Mouse (Mus musculus) brain, embryonic 14.5 days (tissue): ENCODE results near the gene Idh1. TPM values are rescaled to one million over a fixed set of nuclear protein-coding genes. Genes with fewer than 3 reads are reported as not detected.

Experiments used
- DNase-seq: peaks from one replicate; pipeline ENCODE4 v3.0.0-alpha.2; 2011; ENCODE audit warnings: low read depth
- CTCF ChIP-seq: fragments of 200-500 bp; IDR thresholded peaks from 2 replicates; pipeline ENCODE4 v1.5.1; 2012; ENCODE audit warnings: inconsistent platforms, mild to moderate bottlenecking, moderate library complexity, borderline replicate concordance; ENCODE audit not compliant: insufficient read depth, insufficient read length; ENCODE audit errors: extremely low read depth
- POLR2A ChIP-seq: fragments of 200-500 bp; IDR thresholded peaks from 2 replicates; pipeline ENCODE4 v1.6.1; 2012; ENCODE audit warnings: mild to moderate bottlenecking, inconsistent platforms, borderline replicate concordance; ENCODE audit not compliant: poor library complexity, insufficient read depth, insufficient read length, severe bottlenecking; ENCODE audit errors: extremely low read depth
- polyA plus RNA-seq: library from polyadenylated mRNA; depleted of rRNA; stranded (reverse); fragments of >200 nt; gene quantifications from 2 replicates; pipeline ENCODE4 v1.2.3, GENCODE M21; 2012

The Idh1 gene
- polyA plus RNA-seq, 1 experiment = 238 TPM

- no peak for DNase-seq
- TF ChIP-seq POLR2A = no peak
- TF ChIP-seq CTCF = no peak
Observed at GRCm38 (mm10) chr1:65132833-65133232, 53.5 kb downstream of the Idh1 start.

- no peak for DNase-seq
- TF ChIP-seq CTCF = no peak
- TF ChIP-seq POLR2A = no peak
Observed at GRCm38 (mm10) chr1:65131671-65132070, 54.6 kb downstream of the Idh1 start.

DNA sequence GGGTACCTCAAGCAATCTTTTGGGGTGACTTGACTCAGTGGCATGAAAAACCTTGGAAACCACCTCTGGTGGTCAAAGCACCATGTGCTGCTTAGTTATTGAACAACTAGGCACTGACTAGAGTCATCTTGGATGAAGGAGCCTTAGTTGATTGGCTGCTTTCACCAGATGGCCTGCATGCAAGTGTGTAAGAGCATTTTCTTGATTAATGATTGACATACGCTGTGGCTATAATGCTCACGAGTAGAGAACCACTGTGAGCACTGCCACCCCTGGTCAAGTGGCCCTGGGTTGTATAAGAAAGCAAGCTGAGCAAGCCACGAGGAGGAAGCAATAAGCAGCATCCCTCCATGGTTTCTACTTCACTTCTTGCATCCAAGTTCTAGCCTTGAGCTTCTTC, 56.1 kb downstream of the Idh1 start:
- no peak for DNase-seq
- no peak for TF ChIP-seq POLR2A
- TF ChIP-seq CTCF = no peak

DNA sequence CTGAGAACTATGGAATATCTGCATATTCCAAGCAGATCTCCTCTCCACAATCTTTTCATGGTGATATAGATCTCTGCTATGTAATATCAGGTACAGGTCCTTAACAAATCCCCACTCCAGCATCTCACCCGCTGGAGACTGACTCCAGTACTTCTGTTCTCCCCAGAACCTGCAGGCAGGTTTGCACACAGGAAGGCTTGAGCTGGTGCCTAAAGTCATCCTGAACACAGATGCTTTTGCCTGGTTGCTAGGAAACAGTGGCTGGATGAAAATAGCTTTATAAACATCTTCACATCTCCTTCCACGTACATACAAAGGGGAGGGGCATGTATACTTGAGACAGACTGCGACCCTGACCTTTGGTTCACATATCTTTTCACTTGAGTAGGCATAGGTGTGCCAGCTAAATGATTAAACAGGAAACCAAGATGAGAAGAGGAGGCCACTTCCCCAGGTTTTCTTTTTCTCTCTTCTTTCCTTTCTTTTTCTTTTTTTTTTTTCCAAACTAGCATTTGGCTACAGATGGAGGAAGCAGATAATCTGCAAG, 56.6 kb downstream of the Idh1 start:
- TF ChIP-seq CTCF (no peak), POLR2A (no peak)

GRCm38 (mm10) chr1:65122574-65123372, 63.5 kb downstream of the Idh1 start, which contains the start of gene D630023F18Rik:
TSS of gene D630023F18Rik (minus strand) at chr1:65123214.
- TF ChIP-seq POLR2A (no peak), CTCF (no peak)
- peak; percentile 42 for DNase-seq

More for the DNA sequence above, 56.6 kb downstream of the Idh1 start:
- peak; percentile 12 for DNase-seq

- no peak for DNase-seq
- TF ChIP-seq POLR2A = no peak
- TF ChIP-seq CTCF = no peak
Observed at GRCm38 (mm10) chr1:65119438-65119837, 66.9 kb downstream of the Idh1 start, which contains the start of gene Gm28845. TSS of gene Gm28845 (minus strand) at chr1:65119558.

DNA sequence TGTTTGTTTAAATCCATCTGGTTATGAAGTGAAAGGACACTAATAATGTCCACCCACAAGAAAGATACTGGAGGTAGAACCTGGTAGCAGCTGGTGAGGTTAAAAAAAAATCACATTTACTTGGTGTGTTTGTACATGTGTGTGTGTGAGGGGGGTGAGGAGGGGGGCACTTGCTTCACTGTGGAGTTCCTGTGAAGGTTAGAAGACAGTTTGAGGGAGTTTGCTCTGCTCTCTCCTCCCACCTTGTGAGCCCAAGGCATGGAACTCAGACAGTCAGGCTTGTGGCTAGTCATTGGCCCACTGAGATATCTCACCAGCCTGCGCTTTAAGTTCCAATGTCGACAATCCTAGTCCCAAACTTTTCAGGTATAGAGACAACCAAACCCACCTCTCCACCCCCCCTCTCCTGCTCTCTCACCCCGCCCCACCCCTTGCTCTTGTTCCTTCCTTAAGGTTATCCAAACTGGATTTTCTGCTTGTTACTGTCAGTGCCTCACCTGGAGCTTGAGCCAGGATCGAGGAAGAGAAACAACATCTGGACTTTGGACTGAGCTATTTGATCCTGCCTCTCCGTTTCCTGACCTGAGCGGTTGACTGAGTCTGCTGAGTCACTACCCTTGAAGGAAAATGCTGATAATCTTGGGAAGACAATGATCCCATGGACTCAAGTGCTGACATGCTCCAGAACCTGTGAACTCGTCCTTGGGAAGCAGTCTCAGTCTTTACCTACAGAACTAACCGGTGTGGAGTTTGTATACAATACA, 68.0 kb downstream of the Idh1 start:
- DNase-seq = no peak
- no peak for TF ChIP-seq CTCF
- TF ChIP-seq POLR2A = no peak

DNA sequence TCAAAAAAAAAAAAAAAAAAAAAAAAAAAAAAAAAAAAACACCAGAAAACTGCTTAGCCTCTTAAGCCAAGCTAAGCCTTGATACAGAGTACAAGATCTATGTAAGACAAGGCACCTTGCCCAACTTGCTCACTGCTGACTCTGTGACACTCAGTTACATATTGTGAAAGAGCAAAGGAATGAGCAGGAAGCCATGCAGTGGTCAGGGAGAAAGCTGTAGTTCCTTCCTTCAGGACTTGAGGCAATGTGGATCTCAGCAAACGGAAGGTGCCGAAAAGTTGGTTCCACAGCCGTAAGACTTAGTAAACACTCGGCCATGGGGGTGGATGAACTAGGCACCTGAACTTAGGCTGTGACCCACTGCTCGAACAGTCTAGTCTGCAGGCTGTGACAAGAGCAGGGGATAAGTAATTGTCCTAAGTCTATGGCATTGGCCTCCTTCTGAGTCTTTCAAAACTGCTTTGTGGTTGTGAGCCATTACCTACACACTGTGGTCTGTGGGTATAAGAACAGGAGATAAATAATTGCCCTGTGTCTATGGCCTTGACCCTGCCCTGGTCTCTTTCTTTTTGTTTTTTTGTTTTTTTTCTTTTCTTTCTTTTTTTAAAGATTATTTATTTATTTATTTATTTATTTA, 72.6 kb downstream of the Idh1 start:
- no peak for DNase-seq
- no peak for TF ChIP-seq CTCF
- no peak for TF ChIP-seq POLR2A

DNA sequence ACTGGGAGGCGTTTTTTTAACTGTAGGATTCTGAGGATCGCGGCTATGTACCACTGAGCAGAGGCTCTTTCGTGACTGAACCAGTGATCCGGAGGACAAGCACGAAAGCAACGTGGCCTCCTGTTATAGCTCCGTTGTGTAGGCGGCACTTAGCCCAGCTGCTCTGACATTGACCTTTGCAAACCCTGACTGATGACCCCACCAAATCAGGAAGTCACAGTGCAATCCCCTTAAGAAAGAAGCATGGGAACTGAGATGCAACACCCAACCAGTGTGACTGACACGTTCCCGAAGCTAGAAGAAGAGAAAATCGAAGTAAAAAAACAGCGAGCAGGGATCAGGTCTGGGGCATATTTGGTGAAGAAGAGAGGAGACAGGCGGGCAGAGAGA, 73.5 kb downstream of the Idh1 start:
- no peak for DNase-seq
- TF ChIP-seq POLR2A (no peak), CTCF (no peak)

DNA sequence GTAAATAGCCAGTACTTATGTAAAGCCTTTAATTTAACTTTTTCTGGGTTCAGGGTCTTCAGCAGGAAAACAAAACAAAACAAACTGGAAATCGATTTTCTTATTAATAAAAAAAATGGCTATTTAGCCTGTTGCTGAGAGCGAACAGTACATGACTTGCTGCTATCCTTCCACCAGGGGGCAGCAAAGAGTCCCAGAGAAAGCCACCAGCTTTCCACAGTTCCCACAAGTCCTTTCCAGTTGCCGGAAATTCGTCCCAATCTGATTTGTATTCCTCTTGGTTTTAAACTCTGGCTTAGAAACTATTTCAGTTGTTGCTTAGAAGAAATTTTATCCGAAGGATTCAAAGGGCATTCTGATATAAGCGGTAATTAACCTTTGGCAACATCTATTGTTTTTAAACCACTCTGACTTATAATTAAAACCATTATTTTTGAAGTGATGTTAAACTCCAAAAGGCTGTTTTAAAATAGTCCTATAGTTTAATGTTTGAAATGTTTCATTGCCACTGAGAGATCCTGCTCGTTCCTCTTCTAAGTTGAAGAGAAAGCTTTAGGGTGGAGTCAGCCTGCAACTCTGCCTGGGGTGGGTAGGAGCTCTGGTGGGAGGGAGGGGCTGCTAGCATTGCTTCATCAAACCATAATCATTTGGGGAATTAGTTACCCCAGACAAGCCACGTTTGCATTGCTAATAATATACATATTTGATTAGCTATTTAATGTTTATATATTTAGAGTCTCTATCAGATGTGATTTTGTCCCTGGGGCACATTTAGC, 74.1 kb downstream of the Idh1 start:
- peak; percentile 93 for TF ChIP-seq CTCF
- TF ChIP-seq POLR2A = no peak
- DNase-seq = peak; percentile 93
